Mouse (Mus musculus) CD4-positive helper T cell, adult 2 months (primary cell): ENCODE data around the gene Ppara.

ENCODE experiments used
- DNase-seq: peaks from one replicate; pipeline ENCODE4 v3.0.0-alpha.2; 2012; ENCODE audit warnings: low read depth, missing footprints, low spot score

Ppara gene

GRCm38 (mm10) chr15:85845071-85845470 lies 110.3 kb downstream of the Ppara start:
- no peak for DNase-seq

GRCm38 (mm10) chr15:85851656-85852392 lies 117.0 kb downstream of the Ppara start:
- DNase-seq, result no peak
